Mouse (Mus musculus) myocyte (in vitro differentiated cells): ENCODE measurements at regions not wholly inside any gene's neighbourhood (a gene's known extent, or its start where the extent isn't known, plus 50 kb on each side); places are given as distances from the start of the nearest gene placed in this dataset.

Source experiments
- H3K27me3 ChIP-seq: one replicate; pipeline ENCODE4 v1.6.1; 2011; ENCODE audit not compliant: control insufficient read depth, insufficient read depth, insufficient read length
- H3K36me3 ChIP-seq: one replicate; pipeline ENCODE4 v1.6.1; 2011; ENCODE audit not compliant: control insufficient read depth, insufficient read depth
- H3K4me2 ChIP-seq: one replicate; pipeline ENCODE4 v1.6.1; 2011; ENCODE audit warnings: low read depth, control low read depth
- H3K4me3 ChIP-seq: one replicate; pipeline ENCODE4 v1.5.1; 2011; ENCODE audit warnings: mild to moderate bottlenecking, control low read depth, moderate library complexity
- H3K79me2 ChIP-seq: one replicate; pipeline ENCODE4 v1.6.1; 2011; ENCODE audit not compliant: control insufficient read depth, insufficient read depth
- H3ac ChIP-seq: one replicate; pipeline ENCODE4 v1.6.1; 2011; ENCODE audit not compliant: control insufficient read depth, insufficient read length
- CEBPB ChIP-seq: IDR thresholded peaks from 2 replicates; pipeline ENCODE4 v1.6.1; 2011; ENCODE audit warnings: mild to moderate bottlenecking, moderate library complexity; ENCODE audit not compliant: poor library complexity, insufficient read depth, severe bottlenecking
- E2F4 ChIP-seq: IDR thresholded peaks from one replicate; pipeline ENCODE4 v1.6.1; 2011; ENCODE audit warnings: mild to moderate bottlenecking, control low read depth, moderate library complexity; ENCODE audit not compliant: insufficient read depth
- MAX ChIP-seq: IDR thresholded peaks from one replicate; pipeline ENCODE4 v1.6.1; 2011; ENCODE audit warnings: low read depth, mild to moderate bottlenecking, control low read depth
- MYOD1 ChIP-seq, 3 experiments: IDR thresholded peaks; one replicate each; pipeline ENCODE4 v1.6.1; 2011; ENCODE audit warnings: control low read depth in 2 of 3, low read depth in 2 of 3, mild to moderate bottlenecking in 2 of 3, moderate library complexity in 1 of 3; ENCODE audit not compliant: insufficient read length in 2 of 3, control insufficient read depth in 1 of 3
- MYOG ChIP-seq, 3 experiments: IDR thresholded peaks; one replicate each; pipeline ENCODE4 v1.6.1; 2011; ENCODE audit warnings: control low read depth in 2 of 3, low read depth in 2 of 3, mild to moderate bottlenecking in 2 of 3; ENCODE audit not compliant: insufficient read length in 2 of 3, control insufficient read depth in 1 of 3, insufficient read depth in 1 of 3
- POLR2A ChIP-seq: IDR thresholded peaks from one replicate; pipeline ENCODE4 v1.6.1; 2011; ENCODE audit warnings: low read depth, mild to moderate bottlenecking, control low read depth, moderate library complexity; ENCODE audit not compliant: insufficient read length
- POLR2AphosphoS2 ChIP-seq: IDR thresholded peaks from one replicate; pipeline ENCODE4 v1.6.1; 2011; ENCODE audit warnings: low read depth, control low read depth; ENCODE audit not compliant: insufficient read length
- REST ChIP-seq: IDR thresholded peaks from one replicate; pipeline ENCODE4 v1.6.1; 2011; ENCODE audit warnings: mild to moderate bottlenecking, control low read depth, moderate library complexity; ENCODE audit not compliant: insufficient read depth, insufficient read length
- SRF ChIP-seq: IDR thresholded peaks from one replicate; pipeline ENCODE4 v1.6.1; 2011; ENCODE audit warnings: low read depth; ENCODE audit not compliant: control insufficient read depth, insufficient read length
- TCF12 ChIP-seq: IDR thresholded peaks from one replicate; pipeline ENCODE4 v1.6.1; 2011; ENCODE audit warnings: mild to moderate bottlenecking, control low read depth; ENCODE audit not compliant: poor library complexity, insufficient read depth, severe bottlenecking
- TCF3 ChIP-seq: IDR thresholded peaks from one replicate; pipeline ENCODE4 v1.6.1; 2011; ENCODE audit warnings: low read depth, control low read depth; ENCODE audit not compliant: insufficient read length
- USF1 ChIP-seq: IDR thresholded peaks from one replicate; pipeline ENCODE4 v1.6.1; 2011; ENCODE audit warnings: low read depth, mild to moderate bottlenecking, control low read depth, moderate library complexity

- no peak overlapping the region for H3K4me2 ChIP-seq
- TF ChIP-seq USF1: no peak
- TF ChIP-seq E2F4: no peak
- TF ChIP-seq MYOG (IDR thresholded peaks at IDR 0.05; ENCODE audit: control insufficient read depth in 1 of 3, insufficient read depth in 1 of 3, insufficient read length in 2 of 3, low read depth in 2 of 3): no peak
- no peak for TF ChIP-seq POLR2AphosphoS2
- TF ChIP-seq MAX: no peak
- TF ChIP-seq CEBPB: no peak
- no peak for TF ChIP-seq TCF3
- TF ChIP-seq TCF12: no peak
- no peak for TF ChIP-seq POLR2A
- TF ChIP-seq MYOD1 (IDR thresholded peaks at IDR 0.05; ENCODE audit: control insufficient read depth in 1 of 3, insufficient read length in 2 of 3, low read depth in 2 of 3): no peak
- TF ChIP-seq REST: no peak
- TF ChIP-seq SRF: no peak
- no peaks in the 10 kb centered on the region for H3K27me3 ChIP-seq
- no peaks in the 10 kb centered on the region for H3K79me2 ChIP-seq
- no peak overlapping the region for H3K4me3 ChIP-seq
- no peak overlapping the region for H3ac ChIP-seq
- H3K36me3 ChIP-seq: no peaks in the 10 kb centered on the region
Measured at GRCm38 (mm10) chr6:117574146-117574545, 266.8 kb upstream of the Zfp637 start.

DNA sequence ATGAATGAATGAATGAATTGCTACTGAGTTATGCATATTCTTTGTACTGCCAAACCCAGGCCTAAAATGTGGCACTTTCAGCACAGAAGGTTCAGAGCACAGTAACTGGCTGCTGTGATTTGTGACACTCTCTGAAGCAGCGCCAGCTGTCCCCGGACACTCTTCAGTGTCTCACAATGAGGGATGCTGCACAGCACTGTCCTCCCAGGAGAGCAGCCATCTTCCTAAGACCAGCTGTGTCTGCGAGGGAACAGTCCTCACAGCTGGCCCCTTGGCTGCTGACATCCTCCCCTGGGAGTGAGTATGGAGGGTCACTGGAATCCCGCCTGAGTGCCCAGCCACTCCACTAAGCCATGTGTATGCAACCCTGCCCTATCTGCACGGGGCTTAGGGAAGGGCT is 265.9 kb upstream of the Zfp637 start:
- Histone ChIP-seq H3K36me3 (no peaks in the 10 kb centered on the region), H3K79me2 (no peaks in the 10 kb centered on the region), H3K4me3 (no peak overlapping the region), H3K27me3 (no peaks in the 10 kb centered on the region), H3K4me2 (no peak overlapping the region), H3ac (no peak overlapping the region)
- TF ChIP-seq TCF3: no peak
- TF ChIP-seq REST: no peak
- TF ChIP-seq CEBPB: no peak
- no peak for TF ChIP-seq MYOG (IDR thresholded peaks at IDR 0.05; ENCODE audit: control insufficient read depth in 1 of 3, insufficient read depth in 1 of 3, insufficient read length in 2 of 3, low read depth in 2 of 3)
- no peak for TF ChIP-seq MAX
- no peak for TF ChIP-seq SRF
- no peak for TF ChIP-seq POLR2AphosphoS2
- TF ChIP-seq E2F4: no peak
- no peak for TF ChIP-seq MYOD1 (IDR thresholded peaks at IDR 0.05; ENCODE audit: control insufficient read depth in 1 of 3, insufficient read length in 2 of 3, low read depth in 2 of 3)
- no peak for TF ChIP-seq POLR2A

GRCm38 (mm10) chr6:117576021-117576420 is 265.0 kb upstream of the Zfp637 start:
- no peak for TF ChIP-seq MYOG (IDR thresholded peaks at IDR 0.05; ENCODE audit: control insufficient read depth in 1 of 3, insufficient read depth in 1 of 3, insufficient read length in 2 of 3, low read depth in 2 of 3)
- no peak for TF ChIP-seq POLR2AphosphoS2
- no peak for TF ChIP-seq TCF12
- TF ChIP-seq CEBPB: no peak
- TF ChIP-seq E2F4: no peak
- no peak for TF ChIP-seq TCF3
- TF ChIP-seq POLR2A: no peak
- TF ChIP-seq USF1: no peak
- TF ChIP-seq MAX: no peak
- no peak for TF ChIP-seq SRF
- TF ChIP-seq REST: no peak
- no peak for TF ChIP-seq MYOD1 (IDR thresholded peaks at IDR 0.05; ENCODE audit: control insufficient read depth in 1 of 3, insufficient read length in 2 of 3, low read depth in 2 of 3)
- Histone ChIP-seq H3K4me3 (no peak overlapping the region), H3K36me3 (no peaks in the 10 kb centered on the region), H3K4me2 (no peak overlapping the region), H3K27me3 (no peaks in the 10 kb centered on the region), H3ac (no peak overlapping the region), H3K79me2 (no peaks in the 10 kb centered on the region)

- Histone ChIP-seq H3K79me2 (no peaks in the 10 kb centered on the region), H3K27me3 (no peaks in the 10 kb centered on the region), H3K36me3 (no peaks in the 10 kb centered on the region), H3K4me2 (no peak overlapping the region), H3K4me3 (no peak overlapping the region), H3ac (no peak overlapping the region)
- TF ChIP-seq TCF12: no peak
- no peak for TF ChIP-seq MAX
- no peak for TF ChIP-seq REST
- no peak for TF ChIP-seq POLR2AphosphoS2
- no peak for TF ChIP-seq USF1
- no peak for TF ChIP-seq E2F4
- no peak for TF ChIP-seq MYOD1 (IDR thresholded peaks at IDR 0.05; ENCODE audit: control insufficient read depth in 1 of 3, insufficient read length in 2 of 3, low read depth in 2 of 3)
- TF ChIP-seq SRF: no peak
- TF ChIP-seq POLR2A: no peak
- no peak for TF ChIP-seq CEBPB
- TF ChIP-seq MYOG (IDR thresholded peaks at IDR 0.05; ENCODE audit: control insufficient read depth in 1 of 3, insufficient read depth in 1 of 3, insufficient read length in 2 of 3, low read depth in 2 of 3): no peak
- TF ChIP-seq TCF3: no peak
Measured at GRCm38 (mm10) chr6:117577539-117578521, 263.1 kb upstream of the Zfp637 start.
